Mouse (Mus musculus) midbrain, embryonic 12.5 days (tissue): ENCODE measurements at regions not wholly inside any gene's neighbourhood (a gene's known extent, or its start where the extent isn't known, plus 50 kb on each side); places are given as distances from the start of the nearest gene placed in this dataset.

ENCODE experiments used
- ATAC-seq: fragments of 200-750 bp; cut with Nextera tagmentation; 2 replicates; pipeline ENCODE4 v1.8.0; 2017; ENCODE audit warnings: low read depth, moderate TSS enrichment, moderate library complexity; ENCODE audit not compliant: low FRiP score
- H3K27ac ChIP-seq: fragments of 300-500 bp; sonication (generic); replicated peaks from 2 replicates; pipeline ENCODE4 v1.5.1; 2016; ENCODE audit warnings: mild to moderate bottlenecking
- H3K27me3 ChIP-seq: fragments of 300-500 bp; sonication (generic); 2 replicates; pipeline ENCODE4 v1.6.1; 2016; ENCODE audit warnings: mild to moderate bottlenecking
- H3K36me3 ChIP-seq: fragments of 300-500 bp; sonication (generic); 2 replicates; pipeline ENCODE4 v1.6.1; 2016
- H3K4me1 ChIP-seq: fragments of 300-500 bp; sonication (generic); 2 replicates; pipeline ENCODE4 v1.6.1; 2016
- H3K4me2 ChIP-seq: fragments of 300-500 bp; sonication (generic); replicated peaks from 2 replicates; pipeline ENCODE4 v1.6.1; 2016; ENCODE audit warnings: mild to moderate bottlenecking, moderate library complexity
- H3K4me3 ChIP-seq: fragments of 300-500 bp; sonication (generic); 2 replicates; pipeline ENCODE4 v1.5.1; 2016; ENCODE audit warnings: mild to moderate bottlenecking
- H3K9ac ChIP-seq: fragments of 300-500 bp; sonication (generic); replicated peaks from 2 replicates; pipeline ENCODE4 v1.6.1; 2016; ENCODE audit warnings: mild to moderate bottlenecking, moderate library complexity
- H3K9me3 ChIP-seq: fragments of 300-500 bp; sonication (generic); 2 replicates; pipeline ENCODE4 v1.6.1; 2016; ENCODE audit warnings: mild to moderate bottlenecking
- WGBS: fragments of 180-500 bp; shearing (Covaris S2); methylation state at CpG from one replicate; pipeline ENCODE4 v1.1.7; 2016; 5-methylcytosine and 5-hydroxymethylcytosine counted together

GRCm38 (mm10) chr1:119302349-119302995 is 119.6 kb downstream of the Inhbb start:
- Histone ChIP-seq H3K4me2 (no peak overlapping the region), H3K9ac (no peak overlapping the region), H3K4me3 (no peak overlapping the region), H3K27ac (no peak overlapping the region), H3K4me1 (peaks cover 26% of the 10 kb centered on the region), H3K27me3 (peaks cover 91% of the 10 kb centered on the region), H3K9me3 (no peaks in the 10 kb centered on the region), H3K36me3 (no peaks in the 10 kb centered on the region)
- 74% methylated on average over 7 of the region's 7 CpGs for WGBS
- ATAC-seq: no peak

GRCm38 (mm10) chr1:119301931-119302330 is 120.1 kb downstream of the Inhbb start:
- H3K9ac ChIP-seq: no peak overlapping the region
- WGBS: 91% methylated on average over 7 of the region's 7 CpGs
- H3K4me3 ChIP-seq: no peak overlapping the region
- no peaks in the 10 kb centered on the region for H3K36me3 ChIP-seq
- H3K27me3 ChIP-seq: peaks cover 88% of the 10 kb centered on the region
- H3K9me3 ChIP-seq: no peaks in the 10 kb centered on the region
- no peak for ATAC-seq
- no peak overlapping the region for H3K4me2 ChIP-seq
- H3K27ac ChIP-seq: no peak overlapping the region
- H3K4me1 ChIP-seq: peaks cover 26% of the 10 kb centered on the region

- peaks cover 81% of the 10 kb centered on the region for H3K27me3 ChIP-seq
- H3K9me3 ChIP-seq: no peaks in the 10 kb centered on the region
- no peaks in the 10 kb centered on the region for H3K36me3 ChIP-seq
- 89% methylated on average over 11 of the region's 11 CpGs for WGBS
- no peak overlapping the region for H3K27ac ChIP-seq
- H3K4me1 ChIP-seq: peaks cover 24% of the 10 kb centered on the region
- H3K9ac ChIP-seq: no peak overlapping the region
- no peak for ATAC-seq
- no peak overlapping the region for H3K4me3 ChIP-seq
- no peak overlapping the region for H3K4me2 ChIP-seq
These were observed 120.8 kb downstream of the Inhbb start for GRCm38 (mm10) chr1:119301258-119301657.

GRCm38 (mm10) chr1:119299842-119300752 is 122.0 kb downstream of the Inhbb start:
- H3K4me3 ChIP-seq: no peak overlapping the region
- no peak overlapping the region for H3K9ac ChIP-seq
- H3K27me3 ChIP-seq: peaks cover 85% of the 10 kb centered on the region
- H3K36me3 ChIP-seq: no peaks in the 10 kb centered on the region
- peaks cover 12% of the 10 kb centered on the region for H3K4me1 ChIP-seq
- H3K27ac ChIP-seq: no peak overlapping the region
- H3K4me2 ChIP-seq: no peak overlapping the region
- no peaks in the 10 kb centered on the region for H3K9me3 ChIP-seq
- ATAC-seq: no peak
- 85% methylated on average over 12 of the region's 12 CpGs for WGBS

GRCm38 (mm10) chr1:119298696-119299230 is 123.3 kb downstream of the Inhbb start:
- no peak overlapping the region for H3K9ac ChIP-seq
- no peak overlapping the region for H3K4me2 ChIP-seq
- H3K4me3 ChIP-seq: no peak overlapping the region
- H3K27me3 ChIP-seq: peaks cover 78% of the 10 kb centered on the region
- no peaks in the 10 kb centered on the region for H3K36me3 ChIP-seq
- 24% methylated on average over 6 of the region's 6 CpGs for WGBS
- no peaks in the 10 kb centered on the region for H3K9me3 ChIP-seq
- no peak overlapping the region for H3K27ac ChIP-seq
- H3K4me1 ChIP-seq: no peaks in the 10 kb centered on the region
- no peak for ATAC-seq

GRCm38 (mm10) chr1:119295121-119295520 is 126.9 kb downstream of the Inhbb start:
- no peaks in the 10 kb centered on the region for H3K4me1 ChIP-seq
- H3K27me3 ChIP-seq: peaks cover 60% of the 10 kb centered on the region
- no peaks in the 10 kb centered on the region for H3K36me3 ChIP-seq
- WGBS: 90% methylated on average over 8 of the region's 8 CpGs
- no peak overlapping the region for H3K4me3 ChIP-seq
- no peaks in the 10 kb centered on the region for H3K9me3 ChIP-seq
- no peak overlapping the region for H3K27ac ChIP-seq
- H3K9ac ChIP-seq: no peak overlapping the region
- no peak overlapping the region for H3K4me2 ChIP-seq
- ATAC-seq: no peak

DNA sequence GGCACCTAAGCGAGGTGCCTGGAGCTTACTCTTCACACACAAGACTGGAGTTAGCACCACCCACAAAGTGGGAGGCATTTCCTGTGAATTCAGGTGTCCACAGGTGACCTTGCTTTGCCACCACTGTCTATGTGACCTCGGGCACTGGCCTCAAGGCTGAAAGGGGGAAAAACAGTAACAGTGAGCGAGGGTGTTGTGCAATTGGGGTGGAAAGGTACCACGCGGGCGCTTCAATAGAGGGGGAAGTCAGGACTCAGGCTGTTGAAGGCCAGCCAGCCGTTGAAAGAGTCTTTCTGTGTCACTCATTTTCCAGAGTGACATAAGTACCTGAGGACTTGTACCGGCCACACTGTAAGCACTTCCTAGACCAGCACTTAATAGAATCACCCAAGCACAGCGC is 128.2 kb downstream of the Inhbb start:
- 85% methylated on average over 9 of the region's 9 CpGs for WGBS
- Histone ChIP-seq H3K4me3 (no peak overlapping the region), H3K27me3 (peaks cover 53% of the 10 kb centered on the region), H3K9me3 (no peaks in the 10 kb centered on the region), H3K27ac (no peak overlapping the region), H3K9ac (no peak overlapping the region), H3K4me2 (no peak overlapping the region), H3K36me3 (no peaks in the 10 kb centered on the region), H3K4me1 (no peaks in the 10 kb centered on the region)
- ATAC-seq: no peak

DNA sequence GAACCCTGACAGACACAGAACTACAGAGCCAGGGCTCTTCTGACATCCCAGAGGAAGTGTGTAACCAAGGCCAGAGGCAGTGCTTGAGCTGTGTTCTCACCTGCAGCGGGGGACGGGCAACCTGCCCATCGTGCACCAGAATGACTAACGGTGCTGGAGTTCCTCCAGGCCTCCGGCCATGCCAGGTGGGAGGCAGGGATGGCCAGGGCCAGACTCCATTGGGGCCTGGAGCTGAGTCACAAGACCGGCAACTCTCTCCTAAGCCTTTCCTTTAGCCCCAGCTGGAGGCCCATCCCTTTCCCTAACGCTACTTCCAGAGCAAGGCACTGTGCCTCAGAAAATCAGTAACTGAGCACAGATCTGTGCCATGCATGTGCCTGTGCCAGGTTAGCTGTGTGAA is 129.8 kb downstream of the Inhbb start:
- 75% methylated on average over 7 of the region's 7 CpGs for WGBS
- H3K9me3 ChIP-seq: no peaks in the 10 kb centered on the region
- no peak overlapping the region for H3K27ac ChIP-seq
- H3K27me3 ChIP-seq: peaks cover 43% of the 10 kb centered on the region
- no peaks in the 10 kb centered on the region for H3K36me3 ChIP-seq
- no peak overlapping the region for H3K4me2 ChIP-seq
- no peak overlapping the region for H3K4me3 ChIP-seq
- no peak overlapping the region for H3K9ac ChIP-seq
- ATAC-seq: no peak
- no peaks in the 10 kb centered on the region for H3K4me1 ChIP-seq

DNA sequence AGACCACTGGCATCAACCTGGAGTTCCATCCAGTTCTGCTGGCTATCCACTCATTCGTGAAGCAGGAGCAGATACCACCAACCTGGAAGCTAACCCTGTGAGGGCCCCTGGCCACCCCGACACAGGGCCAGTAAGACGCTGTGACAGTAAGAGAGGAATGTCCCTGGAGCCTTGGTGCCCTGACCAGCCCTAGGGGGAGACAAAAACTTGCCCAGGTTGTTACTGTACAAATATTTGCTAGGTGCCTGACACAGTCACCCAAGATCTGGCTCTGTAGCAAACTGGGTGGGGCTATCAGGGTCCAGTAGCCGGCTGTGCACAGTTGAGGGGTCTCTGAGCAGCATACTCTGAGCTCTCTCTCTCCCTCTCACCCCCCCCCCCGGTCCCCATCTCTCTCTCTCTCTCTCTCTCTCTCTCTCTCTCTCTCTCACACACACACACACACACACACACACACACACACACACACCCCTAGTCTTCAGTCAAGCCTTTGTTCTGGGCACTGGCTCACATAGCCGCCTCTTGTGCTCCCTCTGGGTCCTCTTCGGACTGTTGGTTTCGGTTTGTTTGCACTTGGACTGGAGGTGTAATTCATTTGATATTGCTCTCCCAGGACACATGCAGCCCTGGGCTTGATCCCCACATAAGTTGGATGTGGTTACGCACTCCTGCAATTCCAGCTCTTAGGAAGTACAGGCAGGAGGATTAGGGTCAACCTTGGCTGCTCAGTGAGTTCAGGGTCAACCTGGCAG is 131.7 kb downstream of the Inhbb start:
- no peak overlapping the region for H3K27ac ChIP-seq
- 75% methylated on average over 8 of the region's 9 CpGs for WGBS
- H3K4me1 ChIP-seq: no peaks in the 10 kb centered on the region
- H3K9me3 ChIP-seq: no peaks in the 10 kb centered on the region
- no peak for ATAC-seq
- peaks cover 37% of the 10 kb centered on the region for H3K27me3 ChIP-seq
- H3K36me3 ChIP-seq: no peaks in the 10 kb centered on the region
- no peak overlapping the region for H3K9ac ChIP-seq
- no peak overlapping the region for H3K4me2 ChIP-seq
- no peak overlapping the region for H3K4me3 ChIP-seq

GRCm38 (mm10) chr1:119289516-119290164 is 132.4 kb downstream of the Inhbb start:
- ATAC-seq: no peak
- H3K4me1 ChIP-seq: no peaks in the 10 kb centered on the region

GRCm38 (mm10) chr1:119282416-119282815 is 139.6 kb downstream of the Inhbb start:
- ATAC-seq: no peak
- Histone ChIP-seq H3K27ac (no peak overlapping the region), H3K4me1 (no peaks in the 10 kb centered on the region), H3K36me3 (no peaks in the 10 kb centered on the region), H3K9ac (no peak overlapping the region), H3K4me2 (no peak overlapping the region), H3K9me3 (0 out of 2 replicates have a peak, but pooled peaks cover 3% of the 10 kb centered on the region), H3K4me3 (no peak overlapping the region), H3K27me3 (no peaks in the 10 kb centered on the region; the same call in 1 of the 2 replicates)
- 100% methylated on average over 1 of the region's 1 CpGs for WGBS

More at GRCm38 (mm10) chr1:119289516-119290164, 132.4 kb downstream of the Inhbb start:
- H3K4me3 ChIP-seq: no peak overlapping the region
- H3K27ac ChIP-seq: no peak overlapping the region
- H3K4me2 ChIP-seq: no peak overlapping the region
- WGBS: 86% methylated on average over 11 of the region's 11 CpGs
- no peaks in the 10 kb centered on the region for H3K36me3 ChIP-seq
- H3K9ac ChIP-seq: no peak overlapping the region
- peaks cover 33% of the 10 kb centered on the region for H3K27me3 ChIP-seq
- no peaks in the 10 kb centered on the region for H3K9me3 ChIP-seq
